Mouse (Mus musculus): ENCODE data around the gene Yipf3. TPM values are rescaled to one million over a fixed set of nuclear protein-coding genes. Genes with fewer than 3 reads are reported as not detected.
A peak's percentile ranks its signal among the peaks of the same experiment; 100 is the strongest.

Yipf3 gene
- total RNA-seq, 1 experiment: 59.3 TPM

GRCm38 (mm10) chr17:46242274-46242673, 5.6 kb upstream of the Yipf3 start:
- in situ Hi-C loops (cut with MboI; ENCODE audit: low sequenced_read_pairs in 2 of 2, unreplicated experiment in 2 of 2): no loop called here
- TF ChIP-seq CHD2 (IDR thresholded peaks at IDR 0.05; ENCODE audit: low read depth, low read length) (no peak), ZNF384 (IDR thresholded peaks at IDR 0.05; ENCODE audit: low read depth, low read length) (no peak), HCFC1 (IDR thresholded peaks at IDR 0.05; ENCODE audit: borderline replicate concordance, insufficient read depth, low read length) (no peak), MAFK (IDR thresholded peaks at IDR 0.05; ENCODE audit: insufficient read depth, low read depth, low read length) (no peak), ZC3H11A (IDR thresholded peaks at IDR 0.05; ENCODE audit: borderline replicate concordance, low read depth, low read length) (no peak)
- no peak for DNase-seq (ENCODE audit: low read depth, low spot score)

GRCm38 (mm10) chr17:46242993-46243392, 4.9 kb upstream of the Yipf3 start:
- Histone ChIP-seq H3K9me3 (ENCODE audit: control insufficient read depth, insufficient read depth, low read depth, low read length) (no peaks in the 10 kb centered on the region), H3K36me3 (ENCODE audit: control insufficient read depth, insufficient read depth, low read length, poor library complexity, severe bottlenecking) (peaks cover 75% of the 10 kb centered on the region), H3K4me1 (ENCODE audit: control insufficient read depth in 2 of 2, insufficient read depth in 2 of 2, low read length in 2 of 2, poor library complexity in 1 of 2) (peaks cover 0 to 8% of the 10 kb centered on the region in 2 experiments; a peak in 1 of 4 replicates), H3K9ac (ENCODE audit: insufficient read depth, low read depth, low read length, poor library complexity, severe bottlenecking) (no peak overlapping the region), H3K4me3 (ENCODE audit: insufficient read depth in 1 of 2, low read depth in 1 of 2, low read length in 2 of 2, poor library complexity in 1 of 2, severe bottlenecking in 1 of 2) (no peak overlapping the region), H3K27ac (ENCODE audit: insufficient read depth, low read depth, low read length, poor library complexity, severe bottlenecking) (no peak overlapping the region)
- no peak for DNase-seq (ENCODE audit: low read depth, low spot score)
- TF ChIP-seq HCFC1 (IDR thresholded peaks at IDR 0.05; ENCODE audit: borderline replicate concordance, insufficient read depth, low read length) (no peak), CHD2 (IDR thresholded peaks at IDR 0.05; ENCODE audit: low read depth, low read length) (no peak), ZC3H11A (IDR thresholded peaks at IDR 0.05; ENCODE audit: borderline replicate concordance, low read depth, low read length) (no peak), ZNF384 (IDR thresholded peaks at IDR 0.05; ENCODE audit: low read depth, low read length) (no peak)
- in situ Hi-C loops (cut with MboI; ENCODE audit: low sequenced_read_pairs in 2 of 2, unreplicated experiment in 2 of 2): no loop called here

More at GRCm38 (mm10) chr17:46242274-46242673, 5.6 kb upstream of the Yipf3 start:
- Histone ChIP-seq H3K27ac (ENCODE audit: insufficient read depth, low read depth, low read length, poor library complexity, severe bottlenecking) (no peak overlapping the region), H3K9me3 (ENCODE audit: control insufficient read depth, insufficient read depth, low read depth, low read length) (no peaks in the 10 kb centered on the region), H3K4me1 (ENCODE audit: control insufficient read depth in 2 of 2, insufficient read depth in 2 of 2, low read length in 2 of 2, poor library complexity in 1 of 2) (peaks cover 0 to 8% of the 10 kb centered on the region in 2 experiments; a peak in 1 of 4 replicates), H3K9ac (ENCODE audit: insufficient read depth, low read depth, low read length, poor library complexity, severe bottlenecking) (no peak overlapping the region), H3K4me3 (ENCODE audit: insufficient read depth in 1 of 2, low read depth in 1 of 2, low read length in 2 of 2, poor library complexity in 1 of 2, severe bottlenecking in 1 of 2) (no peak overlapping the region), H3K36me3 (ENCODE audit: control insufficient read depth, insufficient read depth, low read length, poor library complexity, severe bottlenecking) (peaks cover 78% of the 10 kb centered on the region)

GRCm38 (mm10) chr17:46243624-46244023, 4.3 kb upstream of the Yipf3 start:
- Histone ChIP-seq H3K36me3 (ENCODE audit: control insufficient read depth, insufficient read depth, low read length, poor library complexity, severe bottlenecking) (peaks cover 70% of the 10 kb centered on the region), H3K4me1 (ENCODE audit: control insufficient read depth in 2 of 2, insufficient read depth in 2 of 2, low read length in 2 of 2, poor library complexity in 1 of 2) (peaks cover 0 to 8% of the 10 kb centered on the region in 2 experiments; a peak in 1 of 4 replicates), H3K9me3 (ENCODE audit: control insufficient read depth, insufficient read depth, low read depth, low read length) (no peaks in the 10 kb centered on the region), H3K27ac (ENCODE audit: insufficient read depth, low read depth, low read length, poor library complexity, severe bottlenecking) (no peak overlapping the region), H3K9ac (ENCODE audit: insufficient read depth, low read depth, low read length, poor library complexity, severe bottlenecking) (no peak overlapping the region), H3K4me3 (ENCODE audit: insufficient read depth in 1 of 2, low read depth in 1 of 2, low read length in 2 of 2, poor library complexity in 1 of 2, severe bottlenecking in 1 of 2) (no peak overlapping the region)
- no peak for DNase-seq (ENCODE audit: low read depth, low spot score)
- in situ Hi-C loops (cut with MboI; ENCODE audit: low sequenced_read_pairs in 2 of 2, unreplicated experiment in 2 of 2): no loop called here
- TF ChIP-seq ZC3H11A (IDR thresholded peaks at IDR 0.05; ENCODE audit: borderline replicate concordance, low read depth, low read length) (no peak), HCFC1 (IDR thresholded peaks at IDR 0.05; ENCODE audit: borderline replicate concordance, insufficient read depth, low read length) (no peak), MAFK (IDR thresholded peaks at IDR 0.05; ENCODE audit: insufficient read depth, low read depth, low read length) (no peak), CHD2 (IDR thresholded peaks at IDR 0.05; ENCODE audit: low read depth, low read length) (no peak), ZNF384 (IDR thresholded peaks at IDR 0.05; ENCODE audit: low read depth, low read length) (no peak)

GRCm38 (mm10) chr17:46244579-46244978, 3.3 kb upstream of the Yipf3 start:
- Histone ChIP-seq H3K4me1 (ENCODE audit: control insufficient read depth in 2 of 2, insufficient read depth in 2 of 2, low read length in 2 of 2, poor library complexity in 1 of 2) (peaks cover 0 to 14% of the 10 kb centered on the region in 2 experiments; a peak in 1 of 4 replicates), H3K4me3 (ENCODE audit: insufficient read depth in 1 of 2, low read depth in 1 of 2, low read length in 2 of 2, poor library complexity in 1 of 2, severe bottlenecking in 1 of 2) (no peak overlapping the region), H3K9ac (ENCODE audit: insufficient read depth, low read depth, low read length, poor library complexity, severe bottlenecking) (no peak overlapping the region), H3K36me3 (ENCODE audit: control insufficient read depth, insufficient read depth, low read length, poor library complexity, severe bottlenecking) (peaks cover 66% of the 10 kb centered on the region), H3K27ac (ENCODE audit: insufficient read depth, low read depth, low read length, poor library complexity, severe bottlenecking) (no peak overlapping the region), H3K9me3 (ENCODE audit: control insufficient read depth, insufficient read depth, low read depth, low read length) (no peaks in the 10 kb centered on the region)
- in situ Hi-C loops (cut with MboI; ENCODE audit: low sequenced_read_pairs in 2 of 2, unreplicated experiment in 2 of 2): no loop called here
- TF ChIP-seq ZNF384 (IDR thresholded peaks at IDR 0.05; ENCODE audit: low read depth, low read length): no peak
- DNase-seq (ENCODE audit: low read depth, low spot score): no peak

GRCm38 (mm10) chr17:46248189-46248522, 276 bp downstream of the Yipf3 start:
- in situ Hi-C loops (cut with MboI; ENCODE audit: low sequenced_read_pairs in 2 of 2, unreplicated experiment in 2 of 2): no loop called here
- DNase-seq (ENCODE audit: low read depth, low spot score): no peak
- Histone ChIP-seq H3K27ac (ENCODE audit: insufficient read depth, low read depth, low read length, poor library complexity, severe bottlenecking) (no peak overlapping the region), H3K9me3 (ENCODE audit: control insufficient read depth, insufficient read depth, low read depth, low read length) (no peaks in the 10 kb centered on the region), H3K9ac (ENCODE audit: insufficient read depth, low read depth, low read length, poor library complexity, severe bottlenecking) (peak overlapping the region; percentile 95), H3K4me3 (ENCODE audit: insufficient read depth in 1 of 2, low read depth in 1 of 2, low read length in 2 of 2, poor library complexity in 1 of 2, severe bottlenecking in 1 of 2) (peak overlapping the region; percentile 77 to 91), H3K36me3 (ENCODE audit: control insufficient read depth, insufficient read depth, low read length, poor library complexity, severe bottlenecking) (peaks cover 59% of the 10 kb centered on the region), H3K4me1 (ENCODE audit: control insufficient read depth in 2 of 2, insufficient read depth in 2 of 2, low read length in 2 of 2, poor library complexity in 1 of 2) (peaks cover 0 to 10% of the 10 kb centered on the region in 2 experiments; a peak in 2 of 4 replicates)
- TF ChIP-seq ZNF384 (IDR thresholded peaks at IDR 0.05; ENCODE audit: low read depth, low read length) (no peak), HCFC1 (IDR thresholded peaks at IDR 0.05; ENCODE audit: borderline replicate concordance, insufficient read depth, low read length) (no peak), ZC3H11A (IDR thresholded peaks at IDR 0.05; ENCODE audit: borderline replicate concordance, low read depth, low read length) (no peak), MAFK (IDR thresholded peaks at IDR 0.05; ENCODE audit: insufficient read depth, low read depth, low read length) (no peak), CHD2 (IDR thresholded peaks at IDR 0.05; ENCODE audit: low read depth, low read length) (no peak)
